Mouse (Mus musculus): Measurements from ENCODE around the gene Marco. TPM values are rescaled to one million over a fixed set of nuclear protein-coding genes. Genes with fewer than 3 reads are reported as not detected.

Marco gene
- polyA plus RNA-seq, 1 experiment from 2014 or later, result not detected

- H3K9me3 ChIP-seq (ENCODE audit: control insufficient read depth, low read length), result no peaks in the 10 kb centered on the region
- H3K27ac ChIP-seq (replicated peaks; ENCODE audit: low read depth, low read length), result no peak overlapping the region
- H3K27me3 ChIP-seq (ENCODE audit: control insufficient read depth, insufficient read depth, low read length), result no peaks in the 10 kb centered on the region
- WGBS, result 91% methylated on average over 4 of the region's 4 CpGs
- no peak overlapping the region for H3K4me3 ChIP-seq (ENCODE audit: low read depth, low read length)
- no peak overlapping the region for H3K9ac ChIP-seq (ENCODE audit: low read length)
- H3K4me1 ChIP-seq (ENCODE audit: control insufficient read depth, insufficient read depth, low read length), result no peaks in the 10 kb centered on the region
- DNase-seq (ENCODE audit: low spot score) (no peak), ATAC-seq (ENCODE audit: insufficient number of reproducible peaks, low FRiP score, low TSS enrichment, low read depth) (no peak)
- no peaks in the 10 kb centered on the region for H3K36me3 ChIP-seq (ENCODE audit: control insufficient read depth, insufficient read depth, low read length)
- no peak overlapping the region for H3K4me2 ChIP-seq (ENCODE audit: low read depth, severe bottlenecking)
These were observed 4.2 kb upstream of the Marco start for GRCm38 (mm10) chr1:120508976-120509375.

- Histone ChIP-seq H3K36me3 (ENCODE audit: control insufficient read depth, insufficient read depth, low read length) (no peaks in the 10 kb centered on the region), H3K4me1 (ENCODE audit: control insufficient read depth, insufficient read depth, low read length) (no peaks in the 10 kb centered on the region), H3K4me3 (ENCODE audit: low read depth, low read length) (no peak overlapping the region), H3K27ac (replicated peaks; ENCODE audit: low read depth, low read length) (no peak overlapping the region), H3K4me2 (ENCODE audit: low read depth, severe bottlenecking) (no peak overlapping the region), H3K9ac (ENCODE audit: low read length) (no peak overlapping the region), H3K27me3 (ENCODE audit: control insufficient read depth, insufficient read depth, low read length) (no peaks in the 10 kb centered on the region), H3K9me3 (ENCODE audit: control insufficient read depth, low read length) (no peaks in the 10 kb centered on the region)
- ATAC-seq (ENCODE audit: insufficient number of reproducible peaks, low FRiP score, low TSS enrichment, low read depth) (no peak), DNase-seq (ENCODE audit: low spot score) (no peak)
- WGBS, result 67% methylated on average over 6 of the region's 6 CpGs
These were observed 646 bp downstream of the Marco start for GRCm38 (mm10) chr1:120504046-120504710.

GRCm38 (mm10) chr1:120501496-120501895 lies 3.3 kb downstream of the Marco start:
- 80% methylated on average over 4 of the region's 4 CpGs for WGBS
- H3K4me1 ChIP-seq (ENCODE audit: control insufficient read depth, insufficient read depth, low read length), result no peaks in the 10 kb centered on the region
- H3K36me3 ChIP-seq (ENCODE audit: control insufficient read depth, insufficient read depth, low read length), result no peaks in the 10 kb centered on the region
- H3K4me3 ChIP-seq (ENCODE audit: low read depth, low read length), result no peak overlapping the region
- no peaks in the 10 kb centered on the region for H3K27me3 ChIP-seq (ENCODE audit: control insufficient read depth, insufficient read depth, low read length)
- no peaks in the 10 kb centered on the region for H3K9me3 ChIP-seq (ENCODE audit: control insufficient read depth, low read length)
- DNase-seq (ENCODE audit: low spot score) (no peak), ATAC-seq (ENCODE audit: insufficient number of reproducible peaks, low FRiP score, low TSS enrichment, low read depth) (no peak)
- no peak overlapping the region for H3K9ac ChIP-seq (ENCODE audit: low read length)
- no peak overlapping the region for H3K4me2 ChIP-seq (ENCODE audit: low read depth, severe bottlenecking)
- H3K27ac ChIP-seq (replicated peaks; ENCODE audit: low read depth, low read length), result no peak overlapping the region

- Histone ChIP-seq H3K4me1 (ENCODE audit: control insufficient read depth, insufficient read depth, low read length) (no peaks in the 10 kb centered on the region), H3K9ac (ENCODE audit: low read length) (no peak overlapping the region), H3K36me3 (ENCODE audit: control insufficient read depth, insufficient read depth, low read length) (no peaks in the 10 kb centered on the region), H3K27ac (replicated peaks; ENCODE audit: low read depth, low read length) (no peak overlapping the region), H3K4me3 (ENCODE audit: low read depth, low read length) (no peak overlapping the region), H3K4me2 (ENCODE audit: low read depth, severe bottlenecking) (no peak overlapping the region), H3K27me3 (ENCODE audit: control insufficient read depth, insufficient read depth, low read length) (no peaks in the 10 kb centered on the region), H3K9me3 (ENCODE audit: control insufficient read depth, low read length) (no peaks in the 10 kb centered on the region)
- ATAC-seq (ENCODE audit: insufficient number of reproducible peaks, low FRiP score, low TSS enrichment, low read depth), result no peak
- no peak for DNase-seq (ENCODE audit: low spot score)
- 79% methylated on average over 4 of the region's 4 CpGs for WGBS
These were observed 6.8 kb downstream of the Marco start for GRCm38 (mm10) chr1:120498036-120498435.

- H3K36me3 ChIP-seq (ENCODE audit: control insufficient read depth, insufficient read depth, low read length), result no peaks in the 10 kb centered on the region
- H3K4me2 ChIP-seq (ENCODE audit: low read depth, severe bottlenecking), result no peak overlapping the region
- H3K27me3 ChIP-seq (ENCODE audit: control insufficient read depth, insufficient read depth, low read length), result no peaks in the 10 kb centered on the region
- no peak overlapping the region for H3K4me3 ChIP-seq (ENCODE audit: low read depth, low read length)
- WGBS, result 22% methylated on average over 5 of the region's 5 CpGs
- no peaks in the 10 kb centered on the region for H3K9me3 ChIP-seq (ENCODE audit: control insufficient read depth, low read length)
- H3K27ac ChIP-seq (replicated peaks; ENCODE audit: low read depth, low read length), result no peak overlapping the region
- ATAC-seq (ENCODE audit: insufficient number of reproducible peaks, low FRiP score, low TSS enrichment, low read depth) (no peak), DNase-seq (ENCODE audit: low spot score) (no peak)
- H3K4me1 ChIP-seq (ENCODE audit: control insufficient read depth, insufficient read depth, low read length), result no peaks in the 10 kb centered on the region
- no peak overlapping the region for H3K9ac ChIP-seq (ENCODE audit: low read length)
These were observed 23.9 kb downstream of the Marco start for GRCm38 (mm10) chr1:120480937-120481336.

- Histone ChIP-seq H3K27me3 (ENCODE audit: control insufficient read depth, insufficient read depth, low read length) (no peaks in the 10 kb centered on the region), H3K9ac (ENCODE audit: low read length) (no peak overlapping the region), H3K4me2 (ENCODE audit: low read depth, severe bottlenecking) (no peak overlapping the region), H3K9me3 (ENCODE audit: control insufficient read depth, low read length) (no peaks in the 10 kb centered on the region), H3K36me3 (ENCODE audit: control insufficient read depth, insufficient read depth, low read length) (no peaks in the 10 kb centered on the region), H3K4me1 (ENCODE audit: control insufficient read depth, insufficient read depth, low read length) (no peaks in the 10 kb centered on the region), H3K27ac (replicated peaks; ENCODE audit: low read depth, low read length) (no peak overlapping the region), H3K4me3 (ENCODE audit: low read depth, low read length) (no peak overlapping the region)
- no peak for DNase-seq (ENCODE audit: low spot score)
- WGBS, result 74% methylated on average over 4 of the region's 4 CpGs
- no peak for ATAC-seq (ENCODE audit: insufficient number of reproducible peaks, low FRiP score, low TSS enrichment, low read depth)
These were observed 30.0 kb downstream of the Marco start for GRCm38 (mm10) chr1:120474825-120475224.

GRCm38 (mm10) chr1:120468891-120469290 lies 35.9 kb downstream of the Marco start:
- Histone ChIP-seq H3K27ac (replicated peaks; ENCODE audit: low read depth, low read length) (no peak overlapping the region), H3K4me3 (ENCODE audit: low read depth, low read length) (no peak overlapping the region), H3K4me2 (ENCODE audit: low read depth, severe bottlenecking) (no peak overlapping the region), H3K27me3 (ENCODE audit: control insufficient read depth, insufficient read depth, low read length) (no peaks in the 10 kb centered on the region), H3K9ac (ENCODE audit: low read length) (no peak overlapping the region), H3K4me1 (ENCODE audit: control insufficient read depth, insufficient read depth, low read length) (no peaks in the 10 kb centered on the region), H3K36me3 (ENCODE audit: control insufficient read depth, insufficient read depth, low read length) (no peaks in the 10 kb centered on the region), H3K9me3 (ENCODE audit: control insufficient read depth, low read length) (no peaks in the 10 kb centered on the region)
- DNase-seq (ENCODE audit: low spot score) (peak; percentile 81), ATAC-seq (ENCODE audit: insufficient number of reproducible peaks, low FRiP score, low TSS enrichment, low read depth) (no peak)
- WGBS, result 14% methylated on average over 15 of the region's 15 CpGs

- Histone ChIP-seq H3K4me1 (ENCODE audit: control insufficient read depth, insufficient read depth, low read length) (no peaks in the 10 kb centered on the region), H3K4me2 (ENCODE audit: low read depth, severe bottlenecking) (no peak overlapping the region), H3K9ac (ENCODE audit: low read length) (no peak overlapping the region), H3K4me3 (ENCODE audit: low read depth, low read length) (no peak overlapping the region), H3K27ac (replicated peaks; ENCODE audit: low read depth, low read length) (no peak overlapping the region), H3K36me3 (ENCODE audit: control insufficient read depth, insufficient read depth, low read length) (no peaks in the 10 kb centered on the region), H3K9me3 (ENCODE audit: control insufficient read depth, low read length) (no peaks in the 10 kb centered on the region), H3K27me3 (ENCODE audit: control insufficient read depth, insufficient read depth, low read length) (no peaks in the 10 kb centered on the region)
- ATAC-seq (ENCODE audit: insufficient number of reproducible peaks, low FRiP score, low TSS enrichment, low read depth) (no peak), DNase-seq (ENCODE audit: low spot score) (no peak)
- 95% methylated on average over 2 of the region's 2 CpGs for WGBS
These were observed 37.5 kb downstream of the Marco start for GRCm38 (mm10) chr1:120467323-120467722.

- no peak for ATAC-seq (ENCODE audit: insufficient number of reproducible peaks, low FRiP score, low TSS enrichment, low read depth)
- no peak overlapping the region for H3K4me2 ChIP-seq (ENCODE audit: low read depth, severe bottlenecking)
- no peak overlapping the region for H3K27ac ChIP-seq (replicated peaks; ENCODE audit: low read depth, low read length)
- H3K27me3 ChIP-seq (ENCODE audit: control insufficient read depth, insufficient read depth, low read length), result no peaks in the 10 kb centered on the region
- no peaks in the 10 kb centered on the region for H3K9me3 ChIP-seq (ENCODE audit: control insufficient read depth, low read length)
- H3K9ac ChIP-seq (ENCODE audit: low read length), result no peak overlapping the region
- WGBS, result 29% methylated on average over 7 of the region's 7 CpGs
- DNase-seq (ENCODE audit: low spot score), result peak; percentile 22
- no peaks in the 10 kb centered on the region for H3K4me1 ChIP-seq (ENCODE audit: control insufficient read depth, insufficient read depth, low read length)
- H3K4me3 ChIP-seq (ENCODE audit: low read depth, low read length), result no peak overlapping the region
- no peaks in the 10 kb centered on the region for H3K36me3 ChIP-seq (ENCODE audit: control insufficient read depth, insufficient read depth, low read length)
These were observed 38.1 kb downstream of the Marco start for GRCm38 (mm10) chr1:120466751-120467150.
